Comparison of ENCODE assay signal across 15 mouse cellular contexts in the genomic region with DNA sequence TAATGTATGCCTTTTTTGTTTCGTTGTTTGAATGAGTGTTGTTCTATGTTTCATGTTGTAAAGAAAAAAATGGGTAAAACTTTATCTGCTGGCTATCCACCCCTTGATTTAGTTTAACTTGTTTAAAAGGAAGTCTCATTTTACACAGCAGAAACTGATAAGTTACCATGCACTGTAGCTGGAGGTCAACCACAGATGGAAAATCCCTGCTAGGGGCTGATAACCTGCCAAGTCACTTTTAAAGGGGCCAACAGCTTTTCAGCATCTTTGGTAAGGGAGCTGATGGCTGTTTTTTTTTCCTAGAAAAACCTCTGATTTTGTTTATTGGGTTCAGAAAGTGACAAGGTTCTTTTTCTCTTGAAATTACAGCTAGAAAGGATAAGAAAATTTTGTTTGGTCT.
"Had no signal": no experiment of that assay in that cellular context is flagged by ENCODE, and none has a peak within 500 bp of the region (broad histone marks: within the 10 kb centered on the region; RNA-seq: fewer than 3 reads in every experiment).

No protein-coding gene starts in this region.

- H3K9ac ChIP-seq: neural tube, embryonic 15.5 days; stomach, embryonic 15.5 days had no signal

- DNase-seq: retina, postnatal 1 day; right cerebral cortex, adult 18-20 months; right cerebral cortex, postnatal 14 days; right cerebral cortex, postnatal 25 days; right cerebral cortex, postnatal 4 days; spleen, adult 18-20 months; thymus, adult 18-20 months; thymus, adult 2 months; thymus, postnatal 14 days; thymus, postnatal 25 days; thymus, postnatal 36 days; thymus, postnatal 4 days had no signal

- H3K36me3 ChIP-seq: neural tube, embryonic 15.5 days; stomach, embryonic 15.5 days had no signal

- H3K27ac ChIP-seq: neural tube, embryonic 15.5 days; stomach, embryonic 15.5 days; stomach, postnatal 0 days had no signal

- H3K27me3 ChIP-seq: neural tube, embryonic 15.5 days; stomach, embryonic 15.5 days had no signal

- H3K4me3 ChIP-seq: neural tube, embryonic 15.5 days; stomach, embryonic 15.5 days had no signal

- H3K4me1 ChIP-seq: neural tube, embryonic 15.5 days; stomach, embryonic 15.5 days had no signal
